24 mouse cellular contexts compared by ENCODE assay signal in genomic region chr9:88394852-88395251, GRCm38 (mm10).
"Had no signal": no experiment of that assay in that cellular context is flagged by ENCODE, and none has a peak within 500 bp of the region (broad histone marks: within the 10 kb centered on the region; RNA-seq: fewer than 3 reads in every experiment).

No protein-coding gene starts in this region.

- H3K27ac ChIP-seq: kidney, embryonic 15.5 days; layer of hippocampus, adult 2 months; left cerebral cortex, adult 2 months; limb, embryonic 12.5 days; limb, embryonic 15.5 days; liver, embryonic 14.5 days; macrophage; midbrain, embryonic 12.5 days; midbrain, embryonic 15.5 days; neural tube, embryonic 12.5 days; neural tube, embryonic 15.5 days; stomach, postnatal 0 days had no signal

- DNase-seq: kidney, adult 2 months; kidney, postnatal 10 days; kidney, postnatal 36 days; liver, postnatal 0 days; lung, embryonic 14.5 days; right cerebral cortex, adult 18-20 months; right cerebral cortex, postnatal 14 days; right cerebral cortex, postnatal 4 days; thymus, adult 2 months; thymus, postnatal 25 days had no signal

- H3K4me1 ChIP-seq: kidney, embryonic 15.5 days; limb, embryonic 12.5 days; limb, embryonic 15.5 days; midbrain, embryonic 12.5 days; midbrain, embryonic 15.5 days; neural tube, embryonic 12.5 days; neural tube, embryonic 15.5 days had no signal

- H3K4me3 ChIP-seq: kidney, embryonic 15.5 days; layer of hippocampus, adult 2 months; left cerebral cortex, adult 2 months; limb, embryonic 12.5 days; limb, embryonic 15.5 days; midbrain, embryonic 12.5 days; midbrain, embryonic 15.5 days; neural tube, embryonic 12.5 days; neural tube, embryonic 15.5 days had no signal

- ATAC-seq: liver, postnatal 0 days; lung, postnatal 0 days; midbrain, embryonic 15.5 days had no signal

- H3K9ac ChIP-seq: kidney, embryonic 15.5 days; limb, embryonic 12.5 days; limb, embryonic 15.5 days; liver, embryonic 14.5 days; liver, postnatal 0 days; lung, embryonic 14.5 days; midbrain, embryonic 12.5 days; midbrain, embryonic 15.5 days; neural tube, embryonic 12.5 days; neural tube, embryonic 15.5 days had no signal

- H3K9me3 ChIP-seq: kidney, embryonic 15.5 days; limb, embryonic 12.5 days; limb, embryonic 15.5 days; midbrain, embryonic 12.5 days; midbrain, embryonic 15.5 days; neural tube, embryonic 12.5 days; neural tube, embryonic 15.5 days had no signal

- H3K27me3 ChIP-seq: kidney, embryonic 15.5 days; limb, embryonic 12.5 days; limb, embryonic 15.5 days; midbrain, embryonic 12.5 days; midbrain, embryonic 15.5 days; neural tube, embryonic 12.5 days; neural tube, embryonic 15.5 days had no signal

- H3K4me2 ChIP-seq: kidney, embryonic 15.5 days; limb, embryonic 12.5 days; limb, embryonic 15.5 days; liver, embryonic 11.5 days; lung, embryonic 14.5 days; midbrain, embryonic 12.5 days; midbrain, embryonic 15.5 days; neural tube, embryonic 12.5 days; neural tube, embryonic 15.5 days had no signal
